Mouse (Mus musculus) lung, postnatal 0 days (tissue): Measurements from ENCODE around the gene Thoc5.
A peak's percentile ranks its signal among the peaks of the same experiment; 100 is the strongest.

Source experiments
- CTCF ChIP-seq: IDR thresholded peaks from 2 replicates; pipeline ENCODE4 v1.5.1; 2016; ENCODE audit warnings: antibody characterized with exemption, mild to moderate bottlenecking
- EP300 ChIP-seq: IDR thresholded peaks from 2 replicates; pipeline ENCODE4 v1.6.1; 2016; ENCODE audit warnings: antibody characterized with exemption, mild to moderate bottlenecking, control low read depth

DNA sequence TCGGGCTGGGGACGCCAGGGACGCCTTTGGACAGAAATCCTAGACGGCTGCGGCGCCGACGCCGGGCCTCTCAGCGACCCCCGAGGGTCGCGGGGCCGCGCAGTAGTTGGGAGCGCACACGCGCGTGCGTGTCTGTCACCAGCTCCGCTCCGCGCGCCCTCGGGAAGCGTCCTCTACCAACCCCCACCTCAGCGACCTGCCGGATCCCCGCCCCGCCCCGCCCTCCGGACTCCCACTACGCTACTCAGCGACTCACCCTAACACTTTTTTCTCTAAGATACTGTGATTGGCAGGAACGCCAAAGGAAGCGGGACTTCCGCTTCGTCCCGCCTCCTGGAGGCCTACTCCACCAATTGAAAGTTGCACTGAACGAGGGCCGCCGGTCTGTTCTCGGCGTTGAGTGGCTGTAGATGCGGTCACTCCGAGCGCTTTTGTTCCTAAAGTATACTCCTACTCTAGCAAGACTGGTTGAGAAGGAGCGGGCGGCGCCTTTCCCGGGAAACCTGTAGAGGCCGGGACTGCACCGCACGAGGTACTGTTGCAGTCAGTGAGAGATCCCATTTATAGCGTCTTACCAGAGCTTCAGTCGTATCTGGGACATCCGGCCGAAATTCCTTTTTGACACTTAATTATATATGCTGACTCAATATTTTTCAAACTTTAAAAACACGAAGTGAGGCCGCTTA, 45.7 kb upstream of the Thoc5 start, which contains the start of gene Nf2:
- peak; percentile 21; the same call in 1 of the 2 replicates for TF ChIP-seq CTCF
- TF ChIP-seq EP300: no peak
